Mouse (Mus musculus): ENCODE measurements around the gene Paqr5.

DNA sequence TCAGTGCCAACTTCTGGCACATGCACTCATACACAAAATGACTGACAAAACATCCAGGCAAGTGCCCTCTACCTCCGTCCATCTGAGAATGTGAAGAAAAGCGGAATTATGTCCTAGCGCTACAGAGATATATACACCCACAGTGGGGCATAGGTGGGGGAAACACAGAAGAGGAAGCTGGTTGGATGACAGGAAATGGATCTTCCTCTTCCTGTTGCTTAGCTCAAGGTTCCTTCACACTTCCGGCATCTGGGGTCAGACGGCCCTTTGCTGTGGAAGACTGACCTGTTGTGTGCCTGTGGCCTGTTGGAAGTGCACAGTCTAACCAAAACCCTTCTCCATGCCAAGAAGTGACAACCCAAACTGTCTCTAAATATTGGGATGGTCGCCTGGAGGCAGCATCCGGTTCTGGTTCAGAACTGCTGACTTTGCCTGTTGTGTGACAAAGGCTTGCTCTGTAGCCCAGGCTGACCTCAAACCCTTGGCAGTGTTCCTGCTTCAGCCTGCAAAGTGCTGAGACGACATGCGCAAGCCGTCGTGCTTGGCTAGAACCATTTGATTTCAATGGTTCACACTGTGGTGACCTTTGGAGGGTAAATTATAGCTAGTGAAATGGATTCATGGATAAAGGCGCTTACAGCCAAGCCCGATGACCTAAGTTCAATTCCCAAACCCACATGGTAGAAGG, 49.3 kb downstream of the Paqr5 start:
- TF ChIP-seq POLR2A (IDR thresholded peaks at IDR 0.05; ENCODE audit: low read depth, low read length), result no peak
- no peak for TF ChIP-seq CTCF (IDR thresholded peaks at IDR 0.05; ENCODE audit: borderline replicate concordance, insufficient read depth, low read length)
